In genomic region chr7:4536369-4536768, GRCm38 (mm10) we compare ENCODE assay signal across 26 mouse cellular contexts. TPM values are rescaled to one million over a fixed set of nuclear protein-coding genes. Genes with fewer than 3 reads are reported as not detected.
"Had no signal": no experiment of that assay in that cellular context is flagged by ENCODE, and none has a peak within 500 bp of the region (broad histone marks: within the 10 kb centered on the region; RNA-seq: fewer than 3 reads in every experiment).

No protein-coding gene starts in this region.

- DNase-seq: gastrocnemius, adult 2 months; gastrocnemius, postnatal 10 days; gastrocnemius, postnatal 25 days; heart, adult 18-20 months; heart, postnatal 10 days; heart, postnatal 4 days; kidney, adult 18-20 months; kidney, adult 8-10 months; kidney, postnatal 10 days; kidney, postnatal 25 days; kidney, postnatal 4 days; left cerebral cortex, postnatal 4 days had no signal

- H3K9me3 ChIP-seq: hindbrain, embryonic 10.5 days; hindbrain, embryonic 12.5 days; intestine, embryonic 15.5 days; limb, embryonic 13.5 days; limb, embryonic 15.5 days; liver, embryonic 12.5 days had no signal

- ATAC-seq: hindbrain, embryonic 16.5 days; inflammation-experienced regulatory T-cells, adult 6 months; intestine, embryonic 15.5 days; intestine, postnatal 0 days; liver, embryonic 12.5 days had no signal

- H3K9ac ChIP-seq: hindbrain, embryonic 12.5 days; hindbrain, embryonic 14.5 days; intestine, embryonic 15.5 days; limb, embryonic 13.5 days; limb, embryonic 15.5 days; liver, embryonic 12.5 days; liver, embryonic 14.5 days had no signal

- H3K36me3 ChIP-seq: intestine, embryonic 15.5 days; limb, embryonic 13.5 days; limb, embryonic 15.5 days; liver, embryonic 12.5 days had no signal

- H3K4me2 ChIP-seq: heart, embryonic 11.5 days; hindbrain, embryonic 12.5 days; hindbrain, embryonic 14.5 days; intestine, embryonic 15.5 days; limb, embryonic 13.5 days; limb, embryonic 15.5 days; liver, embryonic 12.5 days had no signal

- H3K4me1 ChIP-seq: liver, embryonic 12.5 days had no signal

- H3K27ac ChIP-seq: gastrocnemius, adult 2 months; hindbrain, embryonic 10.5 days; hindbrain, embryonic 12.5 days; hindbrain, embryonic 14.5 days; intestine, embryonic 15.5 days; layer of hippocampus, adult 2 months; limb, embryonic 13.5 days; limb, embryonic 15.5 days; liver, embryonic 12.5 days; liver, embryonic 14.5 days had no signal

- H3K4me3 ChIP-seq: gastrocnemius, adult 2 months; hindbrain, embryonic 10.5 days; hindbrain, embryonic 12.5 days; intestine, embryonic 15.5 days; layer of hippocampus, adult 2 months; limb, embryonic 13.5 days; limb, embryonic 15.5 days; liver, embryonic 12.5 days had no signal

- H3K27me3 ChIP-seq: intestine, embryonic 15.5 days; limb, embryonic 13.5 days had no signal

RNA-seq across cellular contexts. Expression of gene Syt5, which starts 11.0 kb away (rescaled TPM):
- polyA plus RNA-seq: liver, adult 2 months had no signal
